Mouse (Mus musculus) macrophage (primary cell): Measurements from ENCODE around the gene Tgfbr3l. TPM values are rescaled to one million over a fixed set of nuclear protein-coding genes. Genes with fewer than 3 reads are reported as not detected.

ENCODE experiments used
- H3K27ac ChIP-seq: fragments of 350-480 bp; formaldehyde crosslinking; 2 replicates; pipeline ENCODE4 v1.9.0; 2021
- H3K36me3 ChIP-seq: fragments of 350-480 bp; formaldehyde crosslinking; 2 replicates; pipeline ENCODE4 v1.9.0; 2021; ENCODE audit errors: inconsistent target
- H3K4me3 ChIP-seq: fragments of 350-480 bp; formaldehyde crosslinking; 2 replicates; pipeline ENCODE4 v1.9.0; 2021; ENCODE audit errors: inconsistent target
- H3K79me2 ChIP-seq: fragments of 350-480 bp; formaldehyde crosslinking; 2 replicates; pipeline ENCODE4 v1.9.0; 2021; ENCODE audit errors: inconsistent target
- WGBS: methylation state at CpG from one replicate; pipeline ENCODE4 v1.1.7; 2026; ENCODE audit warnings: inconsistent platforms; ENCODE audit not compliant: missing documents; 5-methylcytosine and 5-hydroxymethylcytosine counted together
- polyA plus RNA-seq: library from polyadenylated mRNA; stranded (reverse); fragments of 250-400 nt; gene quantifications from 3 replicates; pipeline ENCODE4 v1.2.4, GENCODE M21; 2018; ENCODE audit warnings: inconsistent platforms

Gene Tgfbr3l
- polyA plus RNA-seq, 1 experiment from 2014 or later = 0.36 TPM

DNA sequence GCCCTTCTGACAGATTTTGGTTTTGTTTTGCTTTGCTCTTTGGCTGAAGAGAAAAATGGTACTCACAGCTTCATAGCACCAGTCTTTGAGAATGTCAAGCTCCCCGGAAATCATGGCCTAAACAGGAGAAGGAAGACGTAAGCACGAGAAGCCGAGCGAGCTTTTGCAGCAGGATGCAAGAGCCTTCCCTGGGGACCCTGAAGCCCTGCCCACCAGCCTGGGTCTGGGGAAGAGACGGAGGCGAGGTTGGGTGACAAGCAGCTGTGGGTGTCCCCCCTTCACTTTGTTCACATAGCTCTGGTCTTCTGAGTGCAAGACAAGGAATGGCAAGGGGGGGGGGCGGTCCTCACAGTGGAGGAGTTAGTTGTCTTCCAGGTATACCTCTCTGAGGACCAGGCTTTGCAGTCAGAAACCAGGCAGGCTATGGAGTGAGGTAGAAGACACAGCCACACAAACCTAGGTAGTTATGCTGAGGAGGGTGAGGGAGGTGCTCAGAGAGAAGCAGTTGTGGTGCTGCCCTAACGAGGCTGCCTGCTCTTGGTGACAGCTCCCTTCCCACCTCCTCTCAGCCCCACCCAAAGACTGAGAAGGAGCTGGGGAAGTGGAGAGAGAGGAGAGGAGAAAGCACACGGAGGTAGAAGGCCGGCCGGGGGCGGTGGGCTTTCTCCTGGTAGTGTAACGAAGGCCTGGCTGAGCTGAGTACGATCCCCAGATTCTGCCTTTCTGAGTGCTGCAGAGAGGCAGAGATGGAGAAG lies 17.3 kb downstream of the Tgfbr3l start:
- no peak overlapping the region for H3K4me3 ChIP-seq
- 93% methylated on average over 15 of the region's 15 CpGs for WGBS
- no peaks in the 10 kb centered on the region for H3K79me2 ChIP-seq
- H3K27ac ChIP-seq = no peak overlapping the region
- H3K36me3 ChIP-seq = peaks cover 80% of the 10 kb centered on the region

DNA sequence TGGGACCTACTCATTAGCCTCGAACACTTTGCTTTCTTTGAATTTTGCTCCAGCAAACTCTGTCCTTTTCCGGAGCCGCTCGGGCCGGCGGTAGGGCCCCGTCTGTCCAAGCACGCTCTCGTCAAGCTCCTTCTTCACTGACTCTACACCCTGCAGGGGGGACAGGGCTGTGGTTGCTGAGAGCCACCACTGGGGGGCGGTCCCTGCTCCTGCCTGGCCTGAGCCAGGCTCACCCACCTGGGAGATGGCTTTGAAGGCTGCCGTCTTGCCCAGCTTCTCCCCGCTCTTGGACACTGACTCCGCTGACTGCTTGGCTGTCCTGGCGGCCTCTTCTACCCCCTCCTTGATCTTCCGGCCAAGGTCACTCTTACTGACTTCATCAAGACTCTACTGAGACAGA lies 19.6 kb downstream of the Tgfbr3l start:
- Histone ChIP-seq H3K4me3 (no peak overlapping the region), H3K36me3 (peaks cover 67% of the 10 kb centered on the region), H3K79me2 (peaks cover 8% of the 10 kb centered on the region; the same call in 1 of the 2 replicates), H3K27ac (no peak overlapping the region)
- 95% methylated on average over 15 of the region's 15 CpGs for WGBS

DNA sequence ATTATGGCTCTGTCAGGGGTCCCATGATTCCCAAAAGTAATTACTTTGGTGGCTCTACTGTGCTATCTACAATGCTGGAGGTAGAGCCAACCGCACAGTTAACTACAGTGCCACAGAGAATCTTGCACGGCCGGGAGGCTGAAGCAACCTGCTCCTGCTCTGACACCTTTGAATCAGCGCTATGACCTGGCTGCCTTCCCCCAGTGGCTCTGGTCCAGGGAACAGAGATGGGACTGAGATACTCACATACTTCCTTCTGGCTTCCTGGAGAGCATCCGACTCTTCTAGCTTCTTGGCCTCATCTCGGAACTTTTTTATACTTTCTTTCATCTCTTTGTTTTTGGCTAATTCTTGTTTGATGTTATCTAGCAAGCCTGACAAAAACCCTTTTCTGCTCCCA lies 21.6 kb downstream of the Tgfbr3l start:
- H3K4me3 ChIP-seq = no peak overlapping the region
- WGBS = 92% methylated on average over 6 of the region's 6 CpGs
- peaks cover 28% of the 10 kb centered on the region for H3K79me2 ChIP-seq
- no peak overlapping the region for H3K27ac ChIP-seq
- peaks cover 67% of the 10 kb centered on the region for H3K36me3 ChIP-seq

DNA sequence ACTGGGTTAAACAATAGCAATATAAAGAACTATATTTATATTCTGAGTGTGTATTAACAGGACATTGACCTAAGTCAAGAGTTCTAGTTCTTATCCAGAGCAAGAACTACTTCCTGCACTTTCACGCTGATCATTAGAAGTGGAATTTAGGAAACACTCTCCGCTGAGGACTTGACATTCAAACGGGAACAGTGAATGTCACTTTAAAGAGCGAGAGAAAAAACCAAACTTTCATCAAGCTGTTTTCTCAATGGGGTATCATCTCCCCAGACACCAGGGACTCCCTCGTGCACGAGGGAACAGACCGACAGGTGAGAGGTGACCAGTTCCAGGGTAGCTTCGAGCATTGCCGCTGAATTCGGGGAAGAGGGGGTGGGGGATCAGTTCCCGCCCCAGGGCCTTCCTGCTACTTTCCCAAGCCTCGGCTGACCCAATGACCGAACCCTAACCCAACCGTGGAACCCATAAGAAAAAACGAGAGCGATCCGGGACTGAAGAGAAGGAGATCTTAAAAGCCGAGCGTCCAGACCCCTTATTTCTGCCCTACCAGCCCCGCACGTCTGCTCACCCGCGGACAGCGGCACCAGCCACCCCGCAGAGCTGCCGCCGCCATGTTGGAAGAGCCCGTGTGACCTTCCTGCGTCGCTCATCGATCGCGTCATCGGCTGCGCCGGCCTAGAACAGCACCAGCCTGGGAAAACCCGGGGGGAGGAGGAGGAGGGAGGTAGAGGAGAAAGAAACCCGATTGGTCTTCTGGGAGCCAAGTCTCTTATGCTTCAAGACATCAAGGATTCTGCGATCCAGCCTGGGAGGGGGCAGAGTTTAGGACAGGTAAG lies 27.5 kb downstream of the Tgfbr3l start, which contains the start of gene Timm44:
TSS of gene Timm44 (minus strand) at position 639 of the 836 bp plus-strand sequence.
- H3K36me3 ChIP-seq = peaks cover 12% of the 10 kb centered on the region
- H3K4me3 ChIP-seq = peak within 1 kb of the TSS; percentile 97
- H3K79me2 ChIP-seq = peaks cover 38% of the 10 kb centered on the region
- under 1% methylated on average over 37 of the region's 39 CpGs for WGBS
- peak within 1 kb of the TSS; percentile 58 for H3K27ac ChIP-seq

DNA sequence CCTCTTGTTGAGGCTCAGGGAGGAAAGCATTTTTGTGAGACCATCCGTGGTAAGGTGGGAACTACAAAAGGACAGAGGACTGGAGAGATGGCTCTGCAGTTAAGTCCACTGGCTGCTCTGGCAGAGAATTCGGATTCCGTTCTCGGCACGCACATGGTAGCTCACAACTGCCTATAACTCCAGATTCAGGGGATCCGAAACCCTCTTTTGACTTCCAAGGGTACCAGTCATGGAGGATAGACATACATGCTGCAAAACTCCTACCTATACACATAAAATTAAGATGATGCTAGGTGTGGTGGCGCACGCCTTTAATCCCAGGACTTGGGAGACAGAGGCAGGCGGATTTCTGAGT lies 28.1 kb downstream of the Tgfbr3l start:
- Histone ChIP-seq H3K4me3 (peak overlapping the region; percentile 97), H3K27ac (0 out of 2 replicates have a peak overlapping the region, but pooled peaks have one; percentile 7), H3K36me3 (peaks cover 12% of the 10 kb centered on the region), H3K79me2 (peaks cover 38% of the 10 kb centered on the region)
- 28% methylated on average over 9 of the region's 9 CpGs for WGBS

DNA sequence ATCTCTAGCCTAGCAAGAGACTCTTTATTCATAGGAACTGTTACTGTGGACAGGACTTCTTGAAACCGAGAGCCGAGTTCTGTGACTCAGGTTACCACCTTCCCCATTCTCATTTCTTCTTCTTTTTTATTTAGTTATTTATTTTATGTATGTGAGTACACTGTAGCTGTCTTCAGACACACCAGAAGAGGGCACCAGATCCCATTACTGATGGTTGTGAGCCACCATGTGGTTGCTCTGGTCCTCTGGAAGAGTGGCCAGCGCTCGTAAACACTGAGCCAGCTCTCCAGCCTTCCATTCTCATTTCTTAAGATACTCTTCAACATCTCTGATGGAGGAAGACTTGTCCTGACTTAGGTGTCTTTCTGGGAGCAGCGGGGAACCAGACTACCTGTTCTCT lies 44.7 kb downstream of the Tgfbr3l start:
- H3K4me3 ChIP-seq = no peak overlapping the region
- 84% methylated on average over 4 of the region's 5 CpGs for WGBS
- H3K27ac ChIP-seq = no peak overlapping the region
- H3K79me2 ChIP-seq = no peaks in the 10 kb centered on the region
- H3K36me3 ChIP-seq = peaks cover 73% of the 10 kb centered on the region

DNA sequence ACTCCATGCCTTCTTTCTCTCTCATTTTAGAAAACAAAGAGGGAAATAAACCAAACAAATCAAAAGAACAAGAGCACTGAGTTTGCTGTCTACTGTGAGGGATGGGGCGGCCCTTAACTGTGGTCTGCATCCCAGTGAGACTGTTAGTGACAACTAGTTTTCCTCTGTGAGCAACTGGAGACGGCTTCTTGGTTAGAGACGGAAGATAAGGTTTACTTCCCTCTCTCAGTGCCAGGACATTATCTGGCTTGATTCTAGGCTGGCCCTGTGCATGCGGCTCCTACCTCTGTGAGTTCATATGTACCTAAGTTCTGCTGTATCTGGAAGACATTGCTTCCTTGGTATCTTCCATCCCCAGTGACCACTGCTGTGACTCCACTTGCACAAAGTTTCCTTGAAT lies 49.8 kb downstream of the Tgfbr3l start:
- 100% methylated on average over 4 of the region's 4 CpGs for WGBS
- Histone ChIP-seq H3K36me3 (peaks cover 70% of the 10 kb centered on the region), H3K4me3 (no peak overlapping the region), H3K79me2 (no peaks in the 10 kb centered on the region), H3K27ac (no peak overlapping the region)

Other genes starting within 250 kb of the Tgfbr3l start
- not detected in 3 replicates for gene Cd209f, start 142.4 kb upstream of the Tgfbr3l start, polyA plus RNA-seq
- not detected in 3 replicates for gene Cd209g, start 114.1 kb upstream of the Tgfbr3l start, polyA plus RNA-seq
- gene Evi5l, start 81.6 kb upstream of the Tgfbr3l start, polyA plus RNA-seq = 6.2 to 7.8 TPM (median 7.6 TPM) in 3 replicates
- gene Prr36, start 30.8 kb upstream of the Tgfbr3l start, polyA plus RNA-seq = 0.03 TPM in 1 of 3 replicates, not detected in the others
- gene Lrrc8e, start 21.4 kb upstream of the Tgfbr3l start, polyA plus RNA-seq = not detected in 3 replicates
- 21.7 to 28.2 TPM (median 26.9 TPM) in 3 replicates for gene Map2k7, start 9.5 kb upstream of the Tgfbr3l start, polyA plus RNA-seq
- 0.10 to 0.22 TPM in 2 of 3 replicates, not detected in the other for gene Gm49320, start 9.3 kb upstream of the Tgfbr3l start, polyA plus RNA-seq
- 8.9 to 16.2 TPM (median 13.4 TPM) in 3 replicates for gene Snapc2, start 4.9 kb downstream of the Tgfbr3l start, polyA plus RNA-seq
- not detected in 3 replicates for gene Ctxn1, start 11.1 kb downstream of the Tgfbr3l start, polyA plus RNA-seq
- gene Timm44, start 27.7 kb downstream of the Tgfbr3l start, polyA plus RNA-seq = 41.5 to 47.7 TPM (median 45.0 TPM) in 3 replicates
- gene Ccl25, start 77.0 kb downstream of the Tgfbr3l start, polyA plus RNA-seq = 7.1 to 8.6 TPM (median 7.9 TPM) in 3 replicates
- gene Elavl1, start 77.2 kb downstream of the Tgfbr3l start, polyA plus RNA-seq = 38.9 to 70.8 TPM (median 49.9 TPM) in 3 replicates
- gene Cers4, start 244.8 kb downstream of the Tgfbr3l start, polyA plus RNA-seq = 0.17 to 1.8 TPM (median 0.42 TPM) in 3 replicates